Mouse (Mus musculus) fat pad, adult 2 months (tissue): ENCODE measurements at regions not wholly inside any gene's neighbourhood (a gene's known extent, or its start where the extent isn't known, plus 50 kb on each side); places are given as distances from the start of the nearest gene placed in this dataset.

Experiments used
- DNase-seq: peaks from one replicate; pipeline ENCODE4 v3.0.0-alpha.2; 2011; ENCODE audit warnings: low read depth, low spot score; ENCODE audit errors: extremely low read depth

- no peak for DNase-seq
Observed at GRCm38 (mm10) chr12:52368034-52368433, 135.7 kb upstream of the Arhgap5 start.

DNA sequence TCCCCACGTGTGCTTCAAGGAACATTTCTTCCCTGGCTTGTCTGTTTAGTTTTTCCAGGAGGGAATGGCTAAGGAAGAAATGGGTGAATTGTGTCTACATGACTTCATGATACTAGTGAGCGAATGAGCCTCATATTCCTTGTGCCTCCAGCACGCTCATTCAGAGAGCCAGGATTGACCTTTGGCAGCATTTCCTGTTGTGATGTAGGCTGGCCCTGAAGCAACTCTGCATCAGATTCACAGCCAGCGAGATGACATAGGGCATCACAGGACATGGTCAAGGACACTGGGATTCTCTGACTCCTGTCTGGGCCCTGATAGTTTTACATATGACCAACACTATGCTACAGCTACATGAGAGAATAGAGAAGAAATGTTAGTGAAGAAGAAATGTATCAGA is 135.3 kb upstream of the Arhgap5 start:
- no peak for DNase-seq

DNA sequence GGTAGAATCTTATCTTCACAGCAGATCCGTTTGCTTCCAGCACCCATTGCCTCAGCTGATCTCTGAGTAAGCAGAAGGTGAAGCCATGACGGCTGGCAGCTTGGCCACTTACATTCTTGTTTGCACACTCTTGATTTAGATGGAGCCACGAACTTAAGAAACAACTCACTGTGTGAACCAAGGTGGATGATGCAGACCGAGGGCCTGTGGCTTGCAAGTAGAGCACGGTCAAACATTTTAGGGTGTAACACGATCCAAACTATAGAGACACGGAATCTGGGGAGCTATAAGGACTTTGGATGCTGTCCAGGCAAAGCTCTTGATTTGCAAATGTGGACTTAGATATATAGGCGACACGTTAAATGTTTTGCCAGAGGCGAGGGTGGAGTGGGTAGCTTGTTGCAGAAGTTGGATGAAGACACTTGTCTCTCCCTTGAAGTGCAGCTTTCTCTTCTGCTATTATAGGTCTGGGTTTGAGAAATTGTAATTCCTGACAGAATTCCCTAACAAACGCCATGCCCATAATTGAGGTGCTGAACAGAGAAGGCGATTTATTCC is 133.5 kb upstream of the Arhgap5 start:
- DNase-seq = no peak

DNA sequence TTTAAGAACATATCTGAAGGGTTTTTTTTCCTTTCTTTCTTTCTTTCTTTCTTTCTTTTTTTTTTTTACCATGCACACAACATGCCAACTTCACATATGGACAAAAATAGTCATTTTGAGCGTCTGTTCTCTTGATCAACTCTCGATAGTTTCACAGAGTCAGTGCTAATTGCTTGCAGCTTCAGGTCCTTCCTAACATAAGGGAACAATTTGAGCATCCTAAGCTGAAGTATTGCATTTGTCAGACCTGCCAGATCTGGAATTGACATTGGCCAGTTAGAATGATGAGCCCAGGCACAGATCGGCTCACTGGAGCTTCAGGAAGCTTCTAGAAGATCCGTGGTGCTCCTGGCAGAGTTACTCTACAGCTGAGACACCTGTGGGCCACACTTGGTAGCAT is 128.7 kb upstream of the Arhgap5 start:
- no peak for DNase-seq

DNA sequence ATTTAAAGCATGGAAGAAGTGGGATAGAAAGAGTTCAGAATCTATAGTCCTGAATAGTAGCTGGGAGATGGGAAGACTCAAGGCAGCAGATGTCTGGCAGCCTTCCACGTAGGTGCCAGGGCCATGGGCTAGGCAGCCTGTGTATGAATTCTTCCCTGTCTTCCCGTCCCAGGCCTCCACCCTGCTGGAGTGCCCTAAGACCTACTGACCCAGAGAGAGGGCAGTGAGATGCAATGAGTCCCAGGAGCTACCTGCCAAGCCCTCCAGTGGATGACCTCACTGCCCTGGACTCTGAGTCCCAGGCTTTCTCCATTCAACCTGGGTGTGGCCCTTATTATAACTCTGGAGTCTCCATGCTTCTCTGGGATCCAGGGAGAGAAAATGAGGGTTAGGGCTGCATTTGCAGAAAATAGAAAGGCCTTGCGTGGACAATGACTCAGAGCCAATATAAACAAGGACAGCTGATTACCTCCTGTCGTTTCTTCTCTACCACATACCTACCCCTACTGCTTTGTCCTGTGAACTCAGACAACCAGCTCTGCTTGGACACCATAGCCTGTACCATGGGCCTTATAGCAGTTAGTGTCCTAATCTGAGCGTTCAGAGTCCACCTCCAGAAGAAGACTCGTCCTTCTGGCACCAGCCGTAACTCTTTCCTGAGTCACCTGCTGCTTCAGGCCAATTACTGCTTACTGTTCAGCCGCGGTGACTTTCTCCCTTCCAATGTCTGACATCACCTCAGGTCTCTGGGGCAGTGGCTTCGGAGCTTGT is 126.9 kb upstream of the Arhgap5 start:
- DNase-seq = no peak

DNA sequence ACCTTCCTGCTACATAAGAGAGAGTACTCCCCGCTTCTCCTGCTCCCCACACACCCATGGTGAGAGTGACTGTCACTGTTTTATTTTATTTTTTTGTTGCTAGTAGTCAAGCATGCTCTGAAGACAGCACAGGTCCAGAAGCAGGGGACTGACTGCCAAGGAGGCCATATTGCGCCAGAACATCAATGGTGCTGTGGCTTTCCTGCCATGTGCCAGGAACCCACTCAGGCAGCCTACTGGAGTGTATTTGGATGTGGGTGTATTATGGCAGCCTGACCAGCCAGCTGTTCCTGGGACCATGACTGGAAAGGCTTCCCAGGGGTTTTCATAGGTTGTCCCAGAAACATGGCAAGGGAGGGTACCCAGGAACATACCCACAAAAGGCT is 126.3 kb upstream of the Arhgap5 start:
- no peak for DNase-seq

DNA sequence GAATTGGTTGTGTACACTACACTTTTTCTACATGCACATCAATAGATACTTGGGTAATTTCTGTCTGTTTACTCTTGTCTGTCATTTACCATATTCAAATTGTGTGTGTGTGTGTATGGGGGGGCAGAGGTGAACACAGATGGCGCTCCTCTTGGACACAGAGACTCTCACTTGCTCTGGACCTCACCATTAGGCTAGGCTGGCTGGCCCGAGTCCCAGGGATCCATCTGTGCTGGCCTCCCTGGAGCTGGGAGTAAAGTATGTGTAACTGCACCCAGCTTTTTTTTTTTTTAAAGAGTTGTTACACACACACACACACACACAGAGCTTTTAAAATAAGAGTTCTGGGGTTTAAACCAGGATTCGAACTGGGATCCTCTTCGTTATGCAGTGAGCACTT is 124.5 kb upstream of the Arhgap5 start:
- DNase-seq = no peak

DNA sequence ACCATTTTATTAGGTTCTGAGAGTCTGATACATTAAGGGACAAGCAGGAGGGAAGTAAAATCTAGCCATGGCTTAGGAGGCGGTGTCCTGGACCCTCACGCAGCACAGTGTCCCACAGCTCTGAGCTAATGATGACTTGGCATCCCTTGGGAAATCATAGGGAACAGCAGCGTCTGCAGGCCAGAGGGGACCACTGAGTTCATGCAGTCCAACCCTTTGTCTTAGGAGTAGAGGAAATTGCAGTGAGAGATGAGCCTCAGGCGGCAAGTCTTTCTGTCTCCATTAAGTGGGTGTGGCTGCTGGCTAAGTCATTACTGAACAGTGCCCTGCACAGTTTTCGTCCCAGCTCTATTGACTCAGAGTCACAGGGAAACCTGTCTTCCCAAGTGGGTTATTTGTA is 123.8 kb upstream of the Arhgap5 start:
- DNase-seq = no peak

DNA sequence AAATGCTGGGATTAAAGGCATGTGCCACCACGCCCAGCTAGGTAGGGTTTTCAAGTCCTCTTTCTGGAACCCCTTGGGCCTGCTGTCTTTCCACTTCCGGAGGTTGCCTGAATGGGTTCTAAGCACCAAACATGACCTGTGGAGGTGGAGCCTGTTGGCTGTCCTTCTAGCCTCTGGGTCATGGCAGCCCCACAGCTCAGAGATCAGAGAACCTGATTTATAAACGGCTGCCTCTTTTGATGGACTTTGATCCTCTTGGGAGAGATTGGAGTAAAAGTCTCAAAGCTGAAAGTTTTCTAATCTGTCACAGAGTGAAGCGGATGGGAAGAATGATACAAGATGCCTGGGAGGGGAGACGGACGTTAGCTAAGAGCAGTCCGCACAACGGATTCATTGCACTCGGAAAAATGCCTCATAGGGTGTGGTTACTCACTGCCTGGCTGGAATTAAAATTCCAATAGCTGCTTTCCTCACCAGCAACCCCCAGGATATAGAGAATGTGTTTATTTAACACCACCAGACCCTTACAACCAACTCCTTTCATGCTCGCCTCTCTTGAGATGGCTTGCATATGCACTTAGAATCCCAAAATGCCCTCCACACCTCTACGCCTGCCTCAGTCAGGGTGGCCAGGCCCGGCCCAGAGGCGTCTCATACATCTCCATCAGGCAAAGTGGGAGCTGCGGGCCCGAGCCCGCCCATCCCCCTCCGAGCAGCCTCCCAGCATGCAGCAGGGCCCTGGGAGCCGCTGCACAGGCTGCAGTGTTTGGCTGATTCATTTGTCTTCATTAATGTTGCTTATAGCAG is 122.4 kb upstream of the Arhgap5 start:
- no peak for DNase-seq

DNA sequence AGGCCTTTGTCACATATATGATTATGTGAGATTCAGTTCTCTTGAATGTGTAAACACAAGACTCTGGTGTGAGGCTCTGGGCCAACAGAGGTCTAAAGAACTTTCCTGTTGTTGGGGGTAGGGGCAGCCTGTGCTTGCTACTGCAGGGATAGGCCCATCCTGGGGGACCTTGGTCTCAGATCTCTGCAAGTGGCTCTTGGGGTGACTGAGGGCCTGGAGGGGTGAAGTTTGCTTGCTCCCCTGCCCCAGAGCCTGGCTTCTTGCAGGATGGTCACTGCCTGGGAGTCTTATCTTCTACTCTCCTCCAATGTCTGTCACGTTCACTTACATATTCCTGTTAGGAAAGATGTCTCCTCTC is 121.8 kb upstream of the Arhgap5 start:
- DNase-seq = no peak

DNA sequence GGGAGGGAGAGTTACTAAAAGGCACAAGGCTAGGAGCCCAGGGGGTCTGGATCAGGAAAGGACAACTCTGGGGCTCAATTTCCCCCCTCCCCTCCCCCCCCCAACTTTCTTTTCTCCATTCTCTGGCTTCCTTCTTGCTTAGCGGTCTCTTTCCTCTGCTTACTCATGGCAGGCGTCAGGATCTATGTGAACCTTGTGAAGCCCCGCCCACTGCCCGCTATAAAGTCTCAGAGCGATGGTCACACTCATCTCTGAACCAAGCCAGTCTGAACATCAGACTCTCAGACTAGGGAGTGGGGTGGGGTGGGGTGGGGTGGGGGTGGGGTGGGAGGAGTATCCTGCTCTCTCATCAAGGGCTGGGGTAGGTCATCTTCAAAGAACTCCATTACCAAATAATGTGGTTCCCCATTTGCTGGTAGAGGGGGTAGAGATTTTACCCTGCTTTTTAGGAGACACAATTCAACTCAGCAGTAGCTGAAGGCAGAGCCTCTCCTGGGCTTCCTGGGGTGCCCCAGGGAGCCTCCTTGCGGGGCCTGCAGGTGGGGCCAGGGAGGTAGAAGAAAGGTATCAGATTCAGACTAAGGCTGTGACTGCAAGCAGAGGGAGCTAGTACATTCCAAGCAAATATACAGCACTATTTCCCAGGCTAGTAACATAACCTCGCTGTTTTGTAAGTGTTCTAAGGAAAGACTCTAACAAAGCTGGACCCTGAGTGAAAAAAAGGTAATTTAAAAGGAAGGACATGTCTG is 120.8 kb upstream of the Arhgap5 start:
- DNase-seq = no peak

DNA sequence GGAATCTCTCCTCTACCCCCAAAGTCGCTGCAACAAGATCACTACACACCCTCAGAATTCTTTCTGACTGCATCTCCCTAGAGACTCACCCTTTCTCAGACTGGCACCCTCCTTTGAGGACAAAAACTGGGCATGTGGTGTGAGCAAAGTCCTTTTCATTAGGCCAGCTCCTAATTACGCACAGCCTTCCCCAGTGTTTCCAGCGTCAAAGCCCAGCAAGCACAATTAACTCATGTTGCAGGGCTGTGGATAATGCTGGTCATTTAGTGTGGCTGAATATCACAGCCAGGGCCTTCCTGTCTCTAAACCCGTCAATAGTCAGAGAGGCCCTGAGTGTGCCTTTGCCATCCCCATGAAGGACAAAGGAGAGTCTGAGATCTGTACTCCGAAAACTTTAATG is 114.2 kb upstream of the Arhgap5 start:
- no peak for DNase-seq

DNA sequence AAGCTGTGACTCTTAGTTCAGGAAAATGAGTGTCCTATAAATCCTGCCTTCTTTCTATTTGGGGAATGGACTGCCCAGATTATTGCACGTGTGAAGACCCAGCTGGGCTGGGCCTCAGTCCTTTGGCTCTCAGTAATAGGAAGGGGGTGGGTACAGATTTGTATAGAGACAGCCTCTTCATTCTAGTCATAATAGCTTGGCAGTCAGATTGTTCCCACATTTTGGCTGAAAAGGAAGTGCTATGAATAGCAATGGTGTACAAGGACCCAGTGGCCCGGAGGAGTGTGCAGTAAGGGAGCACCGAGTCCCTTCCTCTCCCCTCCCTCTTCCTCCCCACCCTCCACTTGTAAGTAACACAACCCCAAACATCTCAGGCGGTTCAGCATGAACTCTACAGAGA is 113.5 kb upstream of the Arhgap5 start:
- no peak for DNase-seq

- no peak for DNase-seq
Observed at GRCm38 (mm10) chr12:52392636-52393035, 111.1 kb upstream of the Arhgap5 start.

DNA sequence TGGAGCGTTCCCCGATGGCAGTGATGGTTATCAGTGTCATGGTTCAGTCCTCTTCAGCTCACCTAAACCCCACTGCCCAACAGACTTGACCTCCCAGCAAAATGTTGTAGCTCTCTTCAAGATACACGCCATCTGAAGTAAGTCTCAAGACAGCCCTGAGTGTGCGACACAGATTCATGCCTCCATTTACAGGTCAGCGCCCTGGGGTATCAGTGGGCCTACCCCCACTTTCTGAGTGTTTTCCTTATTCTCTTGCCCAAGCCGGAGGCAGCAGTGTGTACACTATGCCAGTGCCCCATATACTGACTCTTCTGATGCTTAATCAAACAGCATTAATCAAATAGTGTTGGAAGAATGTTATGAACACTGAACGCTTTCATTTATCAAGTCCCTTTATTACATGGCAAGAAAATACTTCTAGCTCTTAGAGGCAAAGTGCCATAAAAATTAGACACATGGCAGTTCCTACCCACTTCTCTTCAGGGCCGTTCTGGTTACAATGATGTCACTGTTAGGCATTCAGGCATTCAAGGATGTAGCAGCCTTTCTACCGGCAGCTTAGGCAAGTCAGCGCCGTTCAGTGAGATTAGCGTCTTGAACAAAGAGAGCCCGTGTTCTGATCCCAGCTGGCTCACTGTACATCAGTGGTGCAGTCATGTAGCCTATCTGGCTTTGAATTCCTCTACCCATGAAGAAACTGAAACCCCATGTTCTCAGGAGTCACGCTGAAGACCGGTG is 109.6 kb upstream of the Arhgap5 start:
- no peak for DNase-seq

DNA sequence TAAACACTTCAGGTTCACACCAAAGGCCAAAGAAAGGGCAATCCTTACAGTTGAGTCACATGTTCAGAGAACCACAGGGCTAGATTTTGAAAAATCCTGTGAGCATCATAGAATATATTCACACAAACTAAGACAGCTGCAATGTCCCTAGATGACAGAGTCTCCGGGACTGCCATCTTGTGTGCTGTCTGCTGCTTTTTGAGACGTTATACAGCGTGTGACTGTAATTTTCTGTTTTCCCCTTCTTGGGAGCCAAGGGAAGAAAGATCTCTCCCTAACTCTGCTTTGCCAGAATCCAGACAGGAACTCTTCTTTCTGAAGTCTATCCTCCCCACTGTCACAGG is 109.1 kb upstream of the Arhgap5 start:
- no peak for DNase-seq

GRCm38 (mm10) chr12:52395111-52395510 is 108.7 kb upstream of the Arhgap5 start:
- no peak for DNase-seq

DNA sequence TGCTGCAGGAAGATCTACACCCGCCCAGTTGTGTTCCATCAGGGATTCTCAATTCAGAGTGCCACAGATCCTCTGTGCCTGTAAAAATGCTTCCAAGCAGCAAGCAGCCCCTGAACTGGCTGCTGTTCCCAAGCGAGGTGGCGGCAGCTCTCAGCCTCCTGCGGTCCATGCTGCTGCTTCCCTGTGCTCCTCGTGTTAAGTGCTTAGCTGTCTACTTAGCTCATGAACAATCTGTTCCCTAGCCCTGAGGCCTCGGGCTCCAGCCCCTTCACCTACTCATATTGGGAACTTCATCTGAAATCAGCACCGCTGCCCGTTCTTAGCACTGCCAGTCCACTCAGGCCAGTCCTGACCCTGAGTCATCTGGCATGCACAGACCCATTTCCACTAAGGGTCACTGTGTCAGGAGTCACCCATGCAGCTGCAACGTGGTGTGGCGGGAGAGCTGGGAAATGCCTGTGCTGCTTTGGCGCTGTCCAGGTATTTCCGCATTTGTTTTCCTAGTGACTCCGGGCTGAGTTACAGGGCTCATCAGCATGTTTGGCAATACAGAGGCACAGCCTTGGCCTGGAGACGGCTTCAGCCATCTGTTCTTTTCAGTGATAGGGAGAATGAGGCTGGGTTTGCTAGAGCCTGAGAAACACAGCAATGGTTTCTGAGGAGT is 107.5 kb upstream of the Arhgap5 start:
- no peak for DNase-seq

DNA sequence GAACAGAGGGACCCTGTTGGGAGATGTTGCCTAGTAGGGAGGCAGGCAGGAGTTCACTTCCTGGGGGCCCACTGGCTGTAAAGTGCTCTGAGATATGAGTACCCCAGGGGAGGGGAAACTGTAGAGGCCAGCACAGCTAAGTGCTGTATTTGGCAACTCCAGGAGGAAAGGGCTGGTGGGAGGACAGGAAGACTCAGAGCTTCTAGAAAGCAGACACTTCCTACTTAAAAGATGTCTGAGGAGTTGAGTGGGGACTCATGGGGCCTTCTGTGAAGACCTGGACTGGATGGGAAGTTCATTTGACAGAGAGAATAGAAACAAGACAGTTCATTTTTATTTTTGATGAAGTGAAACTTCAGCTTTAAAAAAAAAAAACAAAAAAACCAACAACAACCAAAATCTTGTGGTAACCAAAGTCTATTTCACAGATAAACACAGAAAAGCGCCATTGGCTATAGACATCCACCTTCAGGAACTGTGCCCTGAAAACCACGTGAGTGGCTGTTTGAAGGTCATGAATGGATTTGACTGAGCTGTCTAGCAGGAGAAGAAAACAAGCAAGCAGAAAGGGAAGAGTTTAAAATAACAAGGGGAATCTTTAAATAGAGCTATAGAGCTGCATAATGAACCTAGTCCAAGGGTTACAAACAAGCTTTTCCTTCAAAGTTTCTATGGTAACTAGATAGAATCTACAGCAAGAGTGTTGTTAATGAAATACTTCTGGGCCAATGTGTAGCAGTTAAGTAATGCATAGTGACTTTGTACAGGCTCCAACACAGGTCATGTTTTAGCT is 105.9 kb upstream of the Arhgap5 start:
- DNase-seq = no peak

GRCm38 (mm10) chr12:52398511-52398975 is 105.2 kb upstream of the Arhgap5 start:
- DNase-seq = no peak
